Mouse (Mus musculus): ENCODE results near the gene Pygm. TPM values are rescaled to one million over a fixed set of nuclear protein-coding genes. Genes with fewer than 3 reads are reported as not detected.

Pygm gene
- polyA plus RNA-seq, 1 experiment from 2014 or later = 9.3 TPM

DNA sequence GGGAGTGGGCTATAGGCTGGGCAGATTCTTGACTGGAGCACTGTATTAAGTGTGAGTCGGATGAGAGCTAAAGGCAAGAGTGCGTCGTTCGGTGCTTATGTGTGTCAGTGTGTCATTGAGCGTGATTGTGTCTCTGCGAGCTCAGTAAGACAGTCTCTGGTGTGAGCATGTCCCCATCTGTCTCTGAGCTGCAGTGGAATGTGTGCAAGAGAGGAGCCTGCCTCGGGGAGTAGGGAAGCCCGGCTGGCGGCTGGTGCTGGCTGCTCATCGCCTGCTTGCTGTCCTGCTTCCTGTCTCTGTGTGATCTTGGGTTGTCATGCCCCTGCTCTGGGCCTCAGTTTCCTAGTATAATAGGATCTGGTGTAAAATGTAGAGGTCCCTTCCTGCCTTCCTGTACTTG, 58.8 kb downstream of the Pygm start:
- Histone ChIP-seq H3K9me3 (ENCODE audit: control insufficient read depth, low read depth, low read length) (no peaks in the 10 kb centered on the region), H3K27me3 (ENCODE audit: control insufficient read depth, insufficient read depth, low read length) (no peaks in the 10 kb centered on the region), H3K36me3 (ENCODE audit: control insufficient read depth, insufficient read depth, low read length) (no peaks in the 10 kb centered on the region), H3K27ac (ENCODE audit: low read length) (no peak overlapping the region), H3K4me3 (ENCODE audit: low read depth, low read length) (no peak overlapping the region), H3K9ac (replicated peaks; ENCODE audit: low read depth, low read length) (no peak overlapping the region), H3K4me2 (replicated peaks; ENCODE audit: low read depth, low read length) (no peak overlapping the region), H3K4me1 (ENCODE audit: control insufficient read depth, insufficient read depth, low read length) (peaks cover 2% of the 10 kb centered on the region; the same call in 1 of the 2 replicates)
- WGBS = 70% methylated on average over 10 of the region's 10 CpGs
- no peak for ATAC-seq (ENCODE audit: insufficient number of reproducible peaks, insufficient read depth, low FRiP score, low read depth)

DNA sequence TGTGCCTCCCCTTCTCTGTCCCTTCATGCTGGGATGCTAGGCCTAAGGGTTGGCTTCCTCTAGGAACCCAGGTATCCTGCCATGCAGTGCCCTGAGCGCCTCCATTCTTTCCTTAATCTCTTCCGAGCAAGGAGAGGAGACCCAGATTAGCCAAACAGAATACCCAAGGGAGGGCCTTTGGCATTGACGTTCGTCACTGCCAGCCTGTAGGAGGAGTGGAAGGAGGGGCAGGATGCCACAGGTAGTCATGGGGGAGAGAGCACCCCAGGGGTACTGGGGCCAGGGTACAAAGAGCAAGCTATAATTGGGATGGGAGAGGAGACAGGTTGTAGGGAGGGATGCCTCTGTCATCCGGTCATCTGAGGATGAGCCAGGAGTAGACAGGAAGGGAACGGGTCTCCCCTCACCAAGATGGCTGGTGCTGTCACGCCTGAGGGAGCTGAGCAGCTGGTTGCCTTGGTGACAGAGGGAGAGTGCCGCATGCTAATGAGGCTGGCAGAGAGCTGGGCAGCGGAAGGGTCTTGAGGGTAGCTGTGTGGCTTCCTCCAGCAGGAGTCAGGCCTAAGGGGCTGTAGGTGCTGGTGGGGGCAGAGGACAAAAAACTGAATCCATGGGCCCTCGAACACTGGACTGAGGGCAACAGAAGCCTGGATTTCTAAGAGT, 61.7 kb downstream of the Pygm start:
- Histone ChIP-seq H3K4me1 (ENCODE audit: control insufficient read depth, insufficient read depth, low read length) (peaks cover 2% of the 10 kb centered on the region; the same call in 1 of the 2 replicates), H3K9ac (replicated peaks; ENCODE audit: low read depth, low read length) (no peak overlapping the region), H3K4me2 (replicated peaks; ENCODE audit: low read depth, low read length) (no peak overlapping the region), H3K4me3 (ENCODE audit: low read depth, low read length) (no peak overlapping the region), H3K27me3 (ENCODE audit: control insufficient read depth, insufficient read depth, low read length) (no peaks in the 10 kb centered on the region), H3K27ac (ENCODE audit: low read length) (no peak overlapping the region), H3K36me3 (ENCODE audit: control insufficient read depth, insufficient read depth, low read length) (no peaks in the 10 kb centered on the region), H3K9me3 (ENCODE audit: control insufficient read depth, low read depth, low read length) (no peaks in the 10 kb centered on the region)
- ATAC-seq (ENCODE audit: insufficient number of reproducible peaks, insufficient read depth, low FRiP score, low read depth) = peak; percentile 47; the same call in 1 of the 2 replicates
- 49% methylated on average over 10 of the region's 10 CpGs for WGBS

DNA sequence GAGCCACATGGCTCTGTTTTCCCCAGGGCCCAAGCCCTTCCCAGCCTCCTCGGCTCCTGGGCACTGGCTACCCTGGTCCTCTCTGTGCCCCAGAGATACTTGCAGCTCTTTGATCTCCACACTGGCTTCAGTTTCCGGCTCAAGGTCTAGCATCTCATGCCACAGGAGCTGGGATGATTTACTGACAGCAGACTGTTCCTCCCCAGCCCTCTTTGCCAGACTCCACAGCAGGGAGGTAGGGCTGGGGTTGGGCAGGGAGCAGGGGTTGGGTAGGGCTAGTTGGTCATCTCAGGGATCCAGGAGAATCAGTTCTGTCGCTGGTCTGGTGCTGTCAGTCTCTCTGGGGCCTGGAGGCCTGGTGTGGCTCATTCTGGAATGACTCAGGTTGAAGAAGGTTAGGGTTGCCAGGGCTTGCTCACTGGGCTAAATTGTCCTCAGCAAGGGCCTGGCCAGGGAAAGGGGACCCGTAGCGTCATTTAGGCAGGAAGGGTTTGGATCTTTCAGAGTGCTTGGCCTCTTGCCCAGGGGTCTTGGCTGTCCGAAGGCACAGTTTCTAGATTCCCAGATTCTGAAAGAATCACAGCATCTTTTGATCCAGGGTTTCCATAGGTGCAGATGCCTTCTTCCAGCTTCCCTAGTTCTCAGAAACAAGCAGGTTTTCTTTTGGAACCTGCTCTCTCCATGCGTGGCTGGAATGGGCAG, 62.7 kb downstream of the Pygm start:
- H3K27ac ChIP-seq (ENCODE audit: low read length) = no peak overlapping the region
- 57% methylated on average over 7 of the region's 7 CpGs for WGBS
- H3K9ac ChIP-seq (replicated peaks; ENCODE audit: low read depth, low read length) = no peak overlapping the region

More for the DNA sequence above, 62.7 kb downstream of the Pygm start:
- Histone ChIP-seq H3K9me3 (ENCODE audit: control insufficient read depth, low read depth, low read length) (no peaks in the 10 kb centered on the region), H3K27me3 (ENCODE audit: control insufficient read depth, insufficient read depth, low read length) (no peaks in the 10 kb centered on the region), H3K4me2 (replicated peaks; ENCODE audit: low read depth, low read length) (no peak overlapping the region), H3K36me3 (ENCODE audit: control insufficient read depth, insufficient read depth, low read length) (no peaks in the 10 kb centered on the region), H3K4me3 (ENCODE audit: low read depth, low read length) (no peak overlapping the region), H3K4me1 (ENCODE audit: control insufficient read depth, insufficient read depth, low read length) (peaks cover 2% of the 10 kb centered on the region; the same call in 1 of the 2 replicates)
- no peak for ATAC-seq (ENCODE audit: insufficient number of reproducible peaks, insufficient read depth, low FRiP score, low read depth)

Small RNA genes lying within 50 kb of the gene (microRNA-seq; reads per million reads assigned to microRNA genes)
- gene Mir6989 = not detected

Other genes starting within 250 kb of the Pygm start
- 0.23 and 0.34 TPM in 2 replicates for gene Batf2, start 243.4 kb upstream of the Pygm start, polyA plus RNA-seq (2014; fragmentation: Nextera tagmentation; extraction: Ambion mirVana)
- 101 and 107 TPM in 2 replicates for gene Arl2, start 242.9 kb upstream of the Pygm start, polyA plus RNA-seq (2014; fragmentation: Nextera tagmentation; extraction: Ambion mirVana)
- not detected in 2 replicates for gene Majin, start 200.0 kb upstream of the Pygm start, polyA plus RNA-seq (2014; fragmentation: Nextera tagmentation; extraction: Ambion mirVana)
- gene Gpha2, start 158.0 kb upstream of the Pygm start, polyA plus RNA-seq (2014; fragmentation: Nextera tagmentation; extraction: Ambion mirVana) = 0.90 TPM in 1 of 2 replicates, not detected in the other
- gene Ppp2r5b, start 148.5 kb upstream of the Pygm start, polyA plus RNA-seq (2014; fragmentation: Nextera tagmentation; extraction: Ambion mirVana) = 22.1 and 23.5 TPM in 2 replicates
- gene Atg2a, start 142.7 kb upstream of the Pygm start, polyA plus RNA-seq (2014; fragmentation: Nextera tagmentation; extraction: Ambion mirVana) = 9.2 and 10.4 TPM in 2 replicates
- 44.9 and 46.2 TPM in 2 replicates for gene Ehd1, start 107.7 kb upstream of the Pygm start, polyA plus RNA-seq (2014; fragmentation: Nextera tagmentation; extraction: Ambion mirVana)
- gene Cdc42bpg, start 77.9 kb upstream of the Pygm start, polyA plus RNA-seq (2014; fragmentation: Nextera tagmentation; extraction: Ambion mirVana) = 2.2 and 2.3 TPM in 2 replicates
- gene Men1, start 49.4 kb upstream of the Pygm start, polyA plus RNA-seq (2014; fragmentation: Nextera tagmentation; extraction: Ambion mirVana) = 40.0 and 41.3 TPM in 2 replicates
- gene Map4k2, start 43.3 kb upstream of the Pygm start, polyA plus RNA-seq (2014; fragmentation: Nextera tagmentation; extraction: Ambion mirVana) = 10.0 TPM in 2 replicates
- 126 and 139 TPM in 2 replicates for gene Sf1, start 20.7 kb upstream of the Pygm start, polyA plus RNA-seq (2014; fragmentation: Nextera tagmentation; extraction: Ambion mirVana)
- 38.6 and 47.8 TPM in 2 replicates for gene Rasgrp2, start 14.9 kb downstream of the Pygm start, polyA plus RNA-seq (2014; fragmentation: Nextera tagmentation; extraction: Ambion mirVana)
- gene Nrxn2, start 34.3 kb downstream of the Pygm start, polyA plus RNA-seq (2014; fragmentation: Nextera tagmentation; extraction: Ambion mirVana) = 2.5 and 2.6 TPM in 2 replicates
- not detected in 2 replicates for gene Slc22a12, start 158.6 kb downstream of the Pygm start, polyA plus RNA-seq (2014; fragmentation: Nextera tagmentation; extraction: Ambion mirVana)

Measured in stomach, embryonic 14.5 days (tissue).